Mouse (Mus musculus) embryonic fibroblast, embryonic 13.5 days (primary cell): ENCODE results near the gene Trim80.

Experiments
- CTCF ChIP-seq: IDR thresholded peaks from 2 replicates; pipeline ENCODE4 v1.5.1; 2011; ENCODE audit warnings: mild to moderate bottlenecking, control low read depth, low read length, moderate library complexity, borderline replicate concordance; ENCODE audit not compliant: insufficient read depth
- POLR2A ChIP-seq: IDR thresholded peaks from 2 replicates; pipeline ENCODE4 v1.6.1; 2011; ENCODE audit warnings: low read depth, mild to moderate bottlenecking, control low read depth, low read length, moderate library complexity

GRCm38 (mm10) chr11:115485155-115485554 lies 44.8 kb downstream of the Trim80 start:
- TF ChIP-seq CTCF (no peak), POLR2A (no peak)
